Mouse (Mus musculus) neural tube, embryonic 13.5 days (tissue): ENCODE results near the gene Cdhr3. TPM values are rescaled to one million over a fixed set of nuclear protein-coding genes. Genes with fewer than 3 reads are reported as not detected.
A peak's percentile ranks its signal among the peaks of the same experiment; 100 is the strongest.

Experiments
- ATAC-seq: fragments of 200-750 bp; cut with Nextera tagmentation; 2 replicates; pipeline ENCODE4 v1.8.0; 2017; ENCODE audit warnings: low read depth, mild to moderate bottlenecking, moderate TSS enrichment, moderate library complexity
- H3K27ac ChIP-seq: fragments of 300-500 bp; sonication (generic); replicated peaks from 2 replicates; pipeline ENCODE4 v1.5.1; 2015; ENCODE audit warnings: moderate library complexity, mild to moderate bottlenecking, inconsistent platforms
- H3K27me3 ChIP-seq: fragments of 300-500 bp; sonication (generic); 2 replicates; pipeline ENCODE4 v1.6.1; 2015; ENCODE audit warnings: mild to moderate bottlenecking, inconsistent platforms
- H3K36me3 ChIP-seq: fragments of 300-500 bp; sonication (generic); 2 replicates; pipeline ENCODE4 v1.6.1; 2015; ENCODE audit warnings: mild to moderate bottlenecking, inconsistent platforms
- H3K4me1 ChIP-seq: fragments of 300-500 bp; sonication (generic); replicated peaks from 2 replicates; pipeline ENCODE4 v1.6.1; 2015; ENCODE audit warnings: inconsistent platforms
- H3K4me2 ChIP-seq: fragments of 300-500 bp; sonication (generic); 2 replicates; pipeline ENCODE4 v1.6.1; 2015; ENCODE audit warnings: inconsistent platforms, mild to moderate bottlenecking, moderate library complexity
- H3K4me3 ChIP-seq: fragments of 300-500 bp; sonication (generic); 2 replicates; pipeline ENCODE4 v1.5.1; 2015; ENCODE audit warnings: mild to moderate bottlenecking, inconsistent platforms
- H3K9ac ChIP-seq: fragments of 300-500 bp; sonication (generic); 2 replicates; pipeline ENCODE4 v1.6.1; 2015; ENCODE audit warnings: moderate library complexity, mild to moderate bottlenecking, inconsistent platforms
- H3K9me3 ChIP-seq: fragments of 300-500 bp; sonication (generic); 2 replicates; pipeline ENCODE4 v1.6.1; 2016; ENCODE audit warnings: inconsistent platforms
- WGBS: fragments of 180-500 bp; shearing (Covaris S2); methylation state at CpG from one replicate; pipeline ENCODE4 v1.1.7; 2015; 5-methylcytosine and 5-hydroxymethylcytosine counted together
- polyA plus RNA-seq: library from polyadenylated mRNA; unstranded; fragments of >200 nt; fragmentation: Nextera tagmentation; extraction: Ambion mirVana; gene quantifications from 2 replicates; pipeline ENCODE4 v1.2.1, GENCODE M21; 2015

Cdhr3 gene
- polyA plus RNA-seq, 1 experiment from 2014 or later = 0.33 TPM

- no peak overlapping the region for H3K4me3 ChIP-seq
- no peak overlapping the region for H3K4me2 ChIP-seq
- H3K36me3 ChIP-seq = no peaks in the 10 kb centered on the region
- 75% methylated on average over 2 of the region's 2 CpGs for WGBS
- no peaks in the 10 kb centered on the region for H3K9me3 ChIP-seq
- no peak for ATAC-seq
- H3K9ac ChIP-seq = no peak overlapping the region
- H3K27me3 ChIP-seq = peaks cover 30% of the 10 kb centered on the region
- peak overlapping the region; percentile 4; the same call in 1 of the 2 replicates for H3K27ac ChIP-seq
- peaks cover 69% of the 10 kb centered on the region for H3K4me1 ChIP-seq
Observed at GRCm38 (mm10) chr12:33030589-33030988, 62.1 kb downstream of the Cdhr3 start.

GRCm38 (mm10) chr12:33030066-33030465, 62.6 kb downstream of the Cdhr3 start:
- no peaks in the 10 kb centered on the region for H3K36me3 ChIP-seq
- ATAC-seq = peak; percentile 57
- H3K27ac ChIP-seq = peak overlapping the region; percentile 4; the same call in 1 of the 2 replicates
- H3K9me3 ChIP-seq = no peaks in the 10 kb centered on the region
- no peak overlapping the region for H3K4me3 ChIP-seq
- WGBS = 28% methylated on average over 13 of the region's 13 CpGs
- peaks cover 30% of the 10 kb centered on the region for H3K27me3 ChIP-seq
- H3K4me1 ChIP-seq = peaks cover 64% of the 10 kb centered on the region
- H3K4me2 ChIP-seq = no peak overlapping the region
- H3K9ac ChIP-seq = no peak overlapping the region

- Histone ChIP-seq H3K27me3 (peaks cover 30% of the 10 kb centered on the region), H3K9ac (no peak overlapping the region), H3K4me2 (no peak overlapping the region), H3K9me3 (no peaks in the 10 kb centered on the region), H3K4me3 (no peak overlapping the region), H3K36me3 (no peaks in the 10 kb centered on the region), H3K27ac (no peak overlapping the region), H3K4me1 (peaks cover 51% of the 10 kb centered on the region)
- ATAC-seq = no peak
- WGBS = 57% methylated on average over 13 of the region's 13 CpGs
Observed at GRCm38 (mm10) chr12:33028708-33029107, 64.0 kb downstream of the Cdhr3 start.

GRCm38 (mm10) chr12:33028109-33028691, 64.5 kb downstream of the Cdhr3 start:
- WGBS = 59% methylated on average over 10 of the region's 10 CpGs
- peaks cover 30% of the 10 kb centered on the region for H3K27me3 ChIP-seq
- H3K36me3 ChIP-seq = no peaks in the 10 kb centered on the region
- H3K9me3 ChIP-seq = no peaks in the 10 kb centered on the region
- no peak overlapping the region for H3K4me2 ChIP-seq
- H3K27ac ChIP-seq = no peak overlapping the region
- H3K4me1 ChIP-seq = peaks cover 46% of the 10 kb centered on the region
- H3K9ac ChIP-seq = no peak overlapping the region
- no peak for ATAC-seq
- no peak overlapping the region for H3K4me3 ChIP-seq

GRCm38 (mm10) chr12:33027093-33027492, 65.6 kb downstream of the Cdhr3 start:
- H3K27me3 ChIP-seq = peaks cover 26% of the 10 kb centered on the region
- no peaks in the 10 kb centered on the region for H3K9me3 ChIP-seq
- H3K9ac ChIP-seq = 0 out of 2 replicates have a peak overlapping the region, but pooled peaks have one; percentile 35
- no peak overlapping the region for H3K27ac ChIP-seq
- H3K4me1 ChIP-seq = peaks cover 40% of the 10 kb centered on the region
- 0 out of 2 replicates have a peak overlapping the region, but pooled peaks have one; percentile 21 for H3K4me2 ChIP-seq
- H3K4me3 ChIP-seq = no peak overlapping the region
- H3K36me3 ChIP-seq = no peaks in the 10 kb centered on the region
- peak; percentile 52 for ATAC-seq
- 3% methylated on average over 10 of the region's 10 CpGs for WGBS

GRCm38 (mm10) chr12:33024524-33024923, 68.2 kb downstream of the Cdhr3 start:
- peaks cover 24% of the 10 kb centered on the region for H3K4me1 ChIP-seq
- H3K27me3 ChIP-seq = peaks cover 22% of the 10 kb centered on the region
- no peak overlapping the region for H3K4me3 ChIP-seq
- no peak overlapping the region for H3K27ac ChIP-seq
- 85% methylated on average over 6 of the region's 6 CpGs for WGBS
- H3K36me3 ChIP-seq = no peaks in the 10 kb centered on the region
- no peak overlapping the region for H3K4me2 ChIP-seq
- no peaks in the 10 kb centered on the region for H3K9me3 ChIP-seq
- no peak for ATAC-seq
- H3K9ac ChIP-seq = no peak overlapping the region

- Histone ChIP-seq H3K9me3 (no peaks in the 10 kb centered on the region), H3K27ac (no peak overlapping the region), H3K4me1 (no peaks in the 10 kb centered on the region), H3K27me3 (peaks cover 10% of the 10 kb centered on the region), H3K4me3 (no peak overlapping the region), H3K9ac (no peak overlapping the region), H3K4me2 (no peak overlapping the region), H3K36me3 (no peaks in the 10 kb centered on the region)
- no peak for ATAC-seq
- WGBS = 89% methylated on average over 4 of the region's 4 CpGs
Observed at GRCm38 (mm10) chr12:33021751-33022150, 70.9 kb downstream of the Cdhr3 start.

- no peaks in the 10 kb centered on the region for H3K36me3 ChIP-seq
- ATAC-seq = no peak
- 84% methylated on average over 9 of the region's 9 CpGs for WGBS
- no peaks in the 10 kb centered on the region for H3K4me1 ChIP-seq
- H3K4me3 ChIP-seq = no peak overlapping the region
- H3K27ac ChIP-seq = no peak overlapping the region
- no peaks in the 10 kb centered on the region for H3K9me3 ChIP-seq
- H3K27me3 ChIP-seq = peaks cover 4% of the 10 kb centered on the region
- H3K4me2 ChIP-seq = no peak overlapping the region
- H3K9ac ChIP-seq = no peak overlapping the region
Observed at GRCm38 (mm10) chr12:33021140-33021539, 71.5 kb downstream of the Cdhr3 start.

- Histone ChIP-seq H3K9me3 (no peaks in the 10 kb centered on the region), H3K36me3 (no peaks in the 10 kb centered on the region), H3K27me3 (no peaks in the 10 kb centered on the region), H3K4me2 (no peak overlapping the region), H3K27ac (no peak overlapping the region), H3K4me1 (peaks cover 2% of the 10 kb centered on the region), H3K4me3 (no peak overlapping the region), H3K9ac (no peak overlapping the region)
- ATAC-seq = no peak
- 91% methylated on average over 6 of the region's 6 CpGs for WGBS
Observed at GRCm38 (mm10) chr12:33020011-33020410, 72.7 kb downstream of the Cdhr3 start.

- Histone ChIP-seq H3K9ac (no peak overlapping the region), H3K4me1 (peaks cover 14% of the 10 kb centered on the region), H3K9me3 (no peaks in the 10 kb centered on the region), H3K36me3 (no peaks in the 10 kb centered on the region), H3K4me3 (no peak overlapping the region), H3K27me3 (no peaks in the 10 kb centered on the region), H3K27ac (no peak overlapping the region), H3K4me2 (no peak overlapping the region)
- WGBS = 57% methylated on average over 4 of the region's 4 CpGs
- ATAC-seq = no peak
Observed at GRCm38 (mm10) chr12:33018601-33019000, 74.1 kb downstream of the Cdhr3 start.

GRCm38 (mm10) chr12:33016824-33017705, 75.6 kb downstream of the Cdhr3 start:
- H3K4me3 ChIP-seq = no peak overlapping the region
- no peak overlapping the region for H3K4me2 ChIP-seq
- H3K9ac ChIP-seq = no peak overlapping the region
- H3K4me1 ChIP-seq = peaks cover 14% of the 10 kb centered on the region
- H3K27ac ChIP-seq = no peak overlapping the region
- H3K9me3 ChIP-seq = no peaks in the 10 kb centered on the region
- H3K36me3 ChIP-seq = no peaks in the 10 kb centered on the region
- H3K27me3 ChIP-seq = no peaks in the 10 kb centered on the region
- WGBS = 73% methylated on average over 7 of the region's 7 CpGs
- no peak for ATAC-seq

- peak overlapping the region; percentile 54; the same call in 1 of the 2 replicates for H3K27ac ChIP-seq
- 83% methylated on average over 1 of the region's 1 CpGs for WGBS
- no peaks in the 10 kb centered on the region for H3K27me3 ChIP-seq
- H3K9ac ChIP-seq = no peak overlapping the region
- H3K4me1 ChIP-seq = peaks cover 14% of the 10 kb centered on the region
- H3K9me3 ChIP-seq = no peaks in the 10 kb centered on the region
- ATAC-seq = no peak
- H3K4me3 ChIP-seq = no peak overlapping the region
- no peak overlapping the region for H3K4me2 ChIP-seq
- no peaks in the 10 kb centered on the region for H3K36me3 ChIP-seq
Observed at GRCm38 (mm10) chr12:33015103-33015502, 77.6 kb downstream of the Cdhr3 start.
